In genomic region chr19:38657980-38658379, GRCm38 (mm10) we compare ENCODE assay signal across 21 mouse cellular contexts.
A peak's percentile ranks its signal among the peaks of the same experiment; 100 is the strongest.
DNase-seq lines count a peak whose midpoint lies in the region; ATAC-seq and TF ChIP-seq lines count a peak whose summit lies in the region.
"Had no signal": no experiment of that assay in that cellular context is flagged by ENCODE, and none has a peak within 500 bp of the region (broad histone marks: within the 10 kb centered on the region; RNA-seq: fewer than 3 reads in every experiment).

No protein-coding gene starts in this region.

- ATAC-seq in neural tube, embryonic 15.5 days (ENCODE audit: low FRiP score) = no peak
- no peak for ATAC-seq in midbrain, embryonic 13.5 days
- ATAC-seq in midbrain, embryonic 16.5 days = no peak
- ATAC-seq: forebrain, embryonic 16.5 days had no signal

- H3K4me3 ChIP-seq in heart, adult 2 months = no peak overlapping the region
- H3K4me3 ChIP-seq in neural tube, embryonic 15.5 days (replicated peaks) = no peak overlapping the region
- no peak overlapping the region for H3K4me3 ChIP-seq in midbrain, embryonic 13.5 days (replicated peaks)
- no peak overlapping the region for H3K4me3 ChIP-seq in midbrain, embryonic 16.5 days (ENCODE audit: low read depth, low read length)
- H3K4me3 ChIP-seq: erythroblast, embryonic 14.5 days; heart, embryonic 13.5 days; midbrain, embryonic 10.5 days; neural tube, embryonic 12.5 days had no signal

- intact Hi-C loops in heart, adult 2 months (cut with DNase I) = no loop called here

- no peaks in the 10 kb centered on the region for H3K36me3 ChIP-seq in heart, adult 2 months (ENCODE audit: control insufficient read depth, insufficient read depth, low read length)
- no peaks in the 10 kb centered on the region for H3K36me3 ChIP-seq in neural tube, embryonic 15.5 days
- H3K36me3 ChIP-seq in midbrain, embryonic 13.5 days = no peaks in the 10 kb centered on the region
- no peaks in the 10 kb centered on the region for H3K36me3 ChIP-seq in midbrain, embryonic 16.5 days (ENCODE audit: control insufficient read depth, insufficient read depth, low read length)
- H3K36me3 ChIP-seq: midbrain, embryonic 10.5 days; neural tube, embryonic 12.5 days had no signal

- H3K79me2 ChIP-seq in heart, adult 2 months (replicated peaks; ENCODE audit: control insufficient read depth, insufficient read depth, low read length) = no peaks in the 10 kb centered on the region

- TF ChIP-seq EP300 in heart, adult 2 months (IDR thresholded peaks at IDR 0.05; ENCODE audit: insufficient read depth, low read depth, low read length) = no peak

- H3K9ac ChIP-seq in heart, adult 2 months (ENCODE audit: low read depth, low read length) = no peak overlapping the region
- no peak overlapping the region for H3K9ac ChIP-seq in neural tube, embryonic 15.5 days (replicated peaks)
- no peak overlapping the region for H3K9ac ChIP-seq in midbrain, embryonic 13.5 days (replicated peaks)
- H3K9ac ChIP-seq in midbrain, embryonic 16.5 days (ENCODE audit: low read depth, low read length) = no peak overlapping the region
- H3K9ac ChIP-seq: heart, embryonic 13.5 days; neural tube, embryonic 12.5 days had no signal

- TF ChIP-seq POLR2A in heart, adult 2 months (IDR thresholded peaks at IDR 0.05; ENCODE audit: insufficient read depth, low read depth, low read length) = no peak

- H3K9me3 ChIP-seq in neural tube, embryonic 15.5 days (replicated peaks) = no peaks in the 10 kb centered on the region
- H3K9me3 ChIP-seq in midbrain, embryonic 13.5 days = no peaks in the 10 kb centered on the region
- no peaks in the 10 kb centered on the region for H3K9me3 ChIP-seq in midbrain, embryonic 16.5 days (replicated peaks; ENCODE audit: control insufficient read depth, low read length, poor library complexity, severe bottlenecking)
- H3K9me3 ChIP-seq: neural tube, embryonic 12.5 days had no signal

- 72% methylated on average over 13 of the region's 13 CpGs for WGBS in heart, adult 2 months
- WGBS in neural tube, embryonic 15.5 days = 90% methylated on average over 13 of the region's 13 CpGs
- 95% methylated on average over 13 of the region's 13 CpGs for WGBS in midbrain, embryonic 13.5 days
- WGBS in midbrain, embryonic 16.5 days = 91% methylated on average over 13 of the region's 13 CpGs

- H3K4me2 ChIP-seq in neural tube, embryonic 15.5 days = no peak overlapping the region
- no peak overlapping the region for H3K4me2 ChIP-seq in midbrain, embryonic 13.5 days (replicated peaks)
- no peak overlapping the region for H3K4me2 ChIP-seq in midbrain, embryonic 16.5 days (ENCODE audit: low read length)
- H3K4me2 ChIP-seq: heart, embryonic 13.5 days; liver, embryonic 11.5 days; neural tube, embryonic 12.5 days had no signal

- no peaks in the 10 kb centered on the region for H3K27me3 ChIP-seq in heart, adult 2 months (ENCODE audit: control insufficient read depth, insufficient read depth, low read length)
- H3K27me3 ChIP-seq in neural tube, embryonic 15.5 days (replicated peaks) = no peaks in the 10 kb centered on the region
- H3K27me3 ChIP-seq in midbrain, embryonic 13.5 days = no peaks in the 10 kb centered on the region
- H3K27me3 ChIP-seq in midbrain, embryonic 16.5 days (ENCODE audit: control insufficient read depth, insufficient read depth, low read depth, low read length) = no peaks in the 10 kb centered on the region
- H3K27me3 ChIP-seq: heart, embryonic 13.5 days; neural tube, embryonic 12.5 days had no signal

- no peak for TF ChIP-seq CTCF in heart, adult 2 months (IDR thresholded peaks at IDR 0.05)

- DNase-seq in heart, adult 11 months = peak; percentile 41
- no peak for DNase-seq in heart, adult 2 months
- DNase-seq in neural tube, embryonic 10.5 days (ENCODE audit: extremely low spot score, low spot score) = no peak
- peak; percentile 6 for DNase-seq in lung, postnatal 14 days
- DNase-seq in yolk sac, embryonic 10.5 days (ENCODE audit: low spot score) = peak; percentile 71
- DNase-seq: adrenal gland, postnatal 36 days; cerebellum, adult 8-10 months; kidney, adult 9 months; kidney, postnatal 4 days; layer of hippocampus, adult 9-11 months; right cerebral cortex, adult 18-20 months; thymus, adult 18-20 months had no signal

- H3K4me1 ChIP-seq in heart, adult 2 months (ENCODE audit: control insufficient read depth, insufficient read depth, low read length) = no peaks in the 10 kb centered on the region
- H3K4me1 ChIP-seq in neural tube, embryonic 15.5 days = peaks cover 10% of the 10 kb centered on the region; the same call in 1 of the 2 replicates
- H3K4me1 ChIP-seq in midbrain, embryonic 13.5 days (replicated peaks) = no peaks in the 10 kb centered on the region
- no peaks in the 10 kb centered on the region for H3K4me1 ChIP-seq in midbrain, embryonic 16.5 days (ENCODE audit: control insufficient read depth, insufficient read depth, low read length)
- H3K4me1 ChIP-seq: midbrain, embryonic 10.5 days; neural tube, embryonic 12.5 days had no signal

- no peak overlapping the region; the same call in 1 of the 2 replicates for H3K27ac ChIP-seq in heart, adult 2 months
- H3K27ac ChIP-seq in neural tube, embryonic 15.5 days (replicated peaks) = 0 out of 2 replicates have a peak overlapping the region, but pooled peaks have one; percentile 13
- H3K27ac ChIP-seq in midbrain, embryonic 13.5 days = no peak overlapping the region
- no peak overlapping the region for H3K27ac ChIP-seq in midbrain, embryonic 16.5 days (ENCODE audit: low read length)
- H3K27ac ChIP-seq: heart, embryonic 13.5 days; midbrain, embryonic 10.5 days; neural tube, embryonic 12.5 days had no signal

Comparison
In these comparisons a context has a peak if more than half of its experiments do, and no peak if none do; other contexts are left out.
1. DNase-seq: peak in heart, adult 11 months (single experiment), lung, postnatal 14 days (single experiment) and yolk sac, embryonic 10.5 days (single experiment); none in heart, adult 2 months (0 of 2) and neural tube, embryonic 10.5 days (single experiment).